Mouse (Mus musculus) right cerebral cortex, postnatal 4 days (tissue): ENCODE results near the gene Baz1b.

Experiments used
- DNase-seq: peaks from one replicate; pipeline ENCODE4 v3.0.0-alpha.2; 2022

Gene Baz1b

DNA sequence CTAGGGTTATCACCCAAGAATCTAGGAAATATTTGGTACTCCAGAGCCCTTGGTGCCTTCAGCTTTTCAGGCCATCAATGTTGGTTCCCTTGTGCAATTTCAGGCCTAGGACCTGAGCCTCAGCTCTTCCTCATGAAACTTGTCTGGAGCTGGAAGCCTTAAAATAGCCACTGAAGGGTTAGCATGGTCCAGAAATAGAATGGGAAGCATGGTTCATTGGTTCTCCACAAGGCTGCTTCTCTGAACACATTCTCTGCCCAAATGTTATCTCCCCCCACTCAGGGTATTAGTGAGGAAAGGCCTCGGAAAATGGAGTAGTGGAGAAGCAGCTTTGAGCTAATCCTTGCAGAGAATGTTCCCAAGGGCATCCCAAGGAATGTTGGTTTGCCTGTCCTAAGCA, 54.4 kb downstream of the Baz1b start:
- DNase-seq: no peak

DNA sequence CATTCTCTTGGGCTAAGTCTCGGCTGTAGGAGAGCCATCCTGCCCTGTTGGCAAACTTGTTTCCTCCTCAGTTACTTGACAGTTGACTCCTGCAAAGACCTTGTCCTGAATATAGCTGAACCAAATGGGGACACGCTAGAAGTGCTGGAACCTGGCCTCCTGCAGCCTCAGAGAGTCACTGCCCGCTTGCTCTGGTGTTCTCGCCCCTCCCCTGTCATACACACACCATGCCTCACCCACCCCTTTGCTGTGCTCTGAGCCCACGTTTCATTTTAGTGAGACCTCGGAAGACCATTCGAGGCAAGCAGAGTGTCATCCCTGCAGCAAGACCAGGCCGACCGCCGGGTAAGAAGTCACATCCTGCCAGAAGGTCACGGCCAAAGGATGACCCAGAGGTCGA, 55.1 kb downstream of the Baz1b start:
- DNase-seq: no peak

DNA sequence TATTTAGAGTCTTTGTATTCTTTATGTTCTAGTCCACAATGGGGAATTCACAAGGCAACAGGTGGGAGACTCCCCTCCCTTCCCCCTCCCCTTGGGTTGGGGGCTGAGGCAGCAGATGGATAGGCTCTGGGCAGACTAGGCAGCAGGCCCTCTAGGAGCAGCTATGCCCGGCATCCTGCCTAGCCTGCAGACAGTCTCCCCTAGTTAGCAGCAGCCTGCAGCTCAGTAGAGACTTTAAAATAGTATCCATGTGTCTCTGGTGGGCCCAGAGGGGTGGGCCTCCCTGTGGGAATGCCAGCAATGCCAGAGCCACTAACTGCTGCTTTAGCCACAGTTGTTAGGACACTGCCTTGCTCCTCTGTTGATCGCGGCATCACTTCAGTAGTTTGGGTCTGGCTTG, 55.5 kb downstream of the Baz1b start:
- peak; percentile 45 for DNase-seq

DNA sequence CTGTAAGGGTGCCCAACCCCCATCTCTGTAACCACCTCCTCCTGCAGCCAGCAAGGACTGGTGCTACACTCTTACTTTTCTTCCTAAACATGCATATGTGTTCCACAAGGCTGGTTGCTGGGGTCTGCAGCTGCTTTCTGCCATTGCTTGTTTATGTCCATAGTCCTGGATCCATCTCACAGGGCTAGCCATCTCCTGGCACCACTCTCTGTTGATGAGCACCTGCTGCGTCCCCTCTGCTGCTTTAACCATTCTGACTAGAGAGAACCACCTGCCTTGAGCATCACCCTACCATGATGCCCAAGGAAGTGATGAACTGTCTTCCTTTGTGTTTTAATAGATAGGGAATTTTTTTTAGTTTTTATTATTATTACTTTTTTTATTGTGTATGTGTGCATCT, 56.1 kb downstream of the Baz1b start:
- DNase-seq: no peak

DNA sequence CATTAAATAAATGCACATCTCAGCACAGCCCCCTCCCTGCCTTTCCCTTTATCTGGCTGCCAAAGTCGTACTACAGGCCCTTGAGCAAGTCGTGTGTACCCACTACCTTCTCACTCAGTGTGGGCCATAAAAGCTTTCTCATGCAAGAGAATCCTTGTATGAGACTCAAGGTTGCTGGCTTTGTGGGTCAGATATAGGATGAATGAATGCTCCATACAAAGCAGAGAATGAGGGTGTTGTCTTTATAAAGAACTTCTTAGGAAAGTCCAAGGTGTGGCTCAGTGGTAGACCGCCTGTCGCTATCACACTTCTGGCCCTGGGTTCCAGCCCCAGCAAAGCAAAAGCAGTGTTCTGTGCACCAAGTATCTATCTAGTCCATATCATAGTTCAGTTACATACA, 59.5 kb downstream of the Baz1b start:
- no peak for DNase-seq

DNA sequence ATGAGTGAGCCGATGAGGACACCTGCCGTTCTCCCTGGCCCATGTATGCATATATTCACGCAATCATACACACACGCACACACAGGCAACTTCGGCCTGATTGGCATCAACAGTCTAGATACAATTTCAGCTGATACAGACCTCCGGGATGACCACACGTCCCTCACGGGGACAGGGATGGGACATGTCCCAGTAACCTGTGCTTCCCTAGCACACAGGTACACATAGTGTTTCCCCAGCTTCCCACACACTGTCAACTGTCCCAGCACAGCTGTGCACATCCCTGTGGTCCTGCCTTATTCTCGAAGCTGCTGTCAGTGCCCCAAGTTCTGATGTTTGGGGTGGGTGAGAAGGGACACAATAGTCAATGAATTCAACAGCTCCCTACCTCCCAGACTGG, 60.3 kb downstream of the Baz1b start:
- DNase-seq: no peak

DNA sequence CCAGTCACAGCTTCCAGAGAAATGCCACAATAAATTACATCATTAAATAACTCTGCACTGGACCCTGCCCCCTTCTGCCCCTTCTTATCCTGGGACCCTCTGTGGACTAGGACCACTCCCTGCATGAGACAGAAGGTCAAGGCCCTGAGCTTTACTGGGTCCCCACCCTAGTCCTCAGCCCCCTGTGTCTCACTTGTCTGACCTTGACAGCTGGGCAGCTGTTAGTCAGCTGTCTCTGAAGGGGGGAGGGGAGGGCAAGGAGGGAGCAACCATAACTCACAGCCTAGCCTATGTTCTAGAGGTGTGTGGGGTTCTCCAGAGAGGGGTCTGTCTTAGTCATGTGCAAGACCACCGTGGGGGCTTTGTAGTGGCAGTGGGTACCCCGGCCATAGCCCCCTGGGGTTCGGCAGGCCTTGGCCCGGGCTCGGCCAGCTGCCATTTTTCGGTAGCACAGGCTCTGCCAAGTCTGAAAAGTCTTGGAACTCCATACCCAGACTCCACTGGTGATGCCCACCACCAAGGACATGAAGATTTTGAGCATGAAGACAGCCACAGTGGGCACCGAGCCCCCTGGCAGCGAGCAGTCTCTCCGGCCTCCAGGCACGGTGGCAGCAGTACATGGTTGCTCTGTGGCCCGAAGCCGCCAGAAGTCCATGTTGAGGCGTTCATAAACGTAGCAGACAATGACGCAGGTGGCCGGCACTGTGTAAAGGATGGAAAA, 62.1 kb downstream of the Baz1b start:
- DNase-seq: no peak

DNA sequence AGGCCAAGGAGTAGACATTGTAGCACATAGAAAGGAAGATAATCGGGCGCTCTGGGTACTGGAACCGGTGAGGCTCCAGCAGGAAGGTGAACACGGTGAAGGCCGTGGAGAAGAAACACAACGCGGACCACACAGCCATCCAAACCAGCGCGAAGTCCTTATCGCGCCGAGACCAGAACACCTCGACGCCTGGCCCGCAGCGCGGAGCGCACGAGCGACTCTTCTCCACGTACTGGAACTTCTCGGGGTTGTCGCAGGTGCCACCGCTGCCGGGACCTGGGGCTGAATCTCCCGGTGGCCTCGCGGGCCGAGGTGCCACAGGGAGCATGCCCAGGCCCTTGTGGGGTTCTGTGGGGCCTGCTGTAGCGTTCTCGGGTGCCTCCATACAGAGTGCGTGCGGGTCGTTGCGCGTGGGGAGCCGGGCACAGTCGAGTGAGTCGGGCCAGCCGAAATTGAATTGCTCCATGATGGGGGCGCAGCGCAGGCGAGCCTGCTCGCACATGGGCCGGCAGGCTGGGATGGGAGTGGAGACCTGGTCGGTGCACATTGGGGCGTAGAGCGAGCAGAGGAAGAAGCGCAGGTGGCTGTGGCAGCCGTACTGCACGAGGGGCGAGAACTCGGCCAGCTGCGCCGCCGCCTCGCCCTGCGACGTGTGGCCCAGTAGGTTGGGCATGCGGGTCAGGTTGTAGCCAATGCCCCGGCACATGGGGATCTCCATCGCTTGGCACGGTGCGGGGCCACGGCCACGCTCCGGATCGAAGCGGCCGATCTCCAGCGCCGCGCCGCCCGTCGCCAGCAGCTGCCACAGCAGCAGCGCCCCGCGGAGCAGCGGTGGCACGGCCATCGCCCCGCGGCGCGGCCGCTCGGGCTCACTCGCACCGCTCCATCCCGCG, 63.4 kb downstream of the Baz1b start:
- DNase-seq: peak; percentile 30

DNA sequence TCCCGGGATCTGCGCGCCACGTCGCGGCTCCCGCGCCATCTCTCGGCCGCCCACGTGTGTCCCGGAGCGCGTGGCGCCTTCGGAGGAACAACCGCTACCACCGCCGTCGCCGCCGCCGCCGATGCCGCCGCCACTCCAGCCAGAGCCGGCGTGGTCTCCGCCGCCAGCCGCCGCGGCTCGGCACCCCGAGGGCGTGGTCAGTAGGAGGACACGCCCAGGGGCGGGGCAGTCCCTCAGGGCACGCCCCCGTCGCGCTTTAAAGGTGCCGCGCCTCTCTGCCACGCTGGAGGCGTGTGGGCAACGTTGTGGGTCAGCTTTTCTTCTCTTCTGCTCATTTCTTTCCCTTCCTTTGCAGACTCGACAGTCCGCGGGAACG, 64.0 kb downstream of the Baz1b start, which contains the start of gene Fzd9:
Fzd9 (minus strand) TSS at position 152 of the 376 bp plus-strand sequence.
- peak; percentile 92 for DNase-seq

DNA sequence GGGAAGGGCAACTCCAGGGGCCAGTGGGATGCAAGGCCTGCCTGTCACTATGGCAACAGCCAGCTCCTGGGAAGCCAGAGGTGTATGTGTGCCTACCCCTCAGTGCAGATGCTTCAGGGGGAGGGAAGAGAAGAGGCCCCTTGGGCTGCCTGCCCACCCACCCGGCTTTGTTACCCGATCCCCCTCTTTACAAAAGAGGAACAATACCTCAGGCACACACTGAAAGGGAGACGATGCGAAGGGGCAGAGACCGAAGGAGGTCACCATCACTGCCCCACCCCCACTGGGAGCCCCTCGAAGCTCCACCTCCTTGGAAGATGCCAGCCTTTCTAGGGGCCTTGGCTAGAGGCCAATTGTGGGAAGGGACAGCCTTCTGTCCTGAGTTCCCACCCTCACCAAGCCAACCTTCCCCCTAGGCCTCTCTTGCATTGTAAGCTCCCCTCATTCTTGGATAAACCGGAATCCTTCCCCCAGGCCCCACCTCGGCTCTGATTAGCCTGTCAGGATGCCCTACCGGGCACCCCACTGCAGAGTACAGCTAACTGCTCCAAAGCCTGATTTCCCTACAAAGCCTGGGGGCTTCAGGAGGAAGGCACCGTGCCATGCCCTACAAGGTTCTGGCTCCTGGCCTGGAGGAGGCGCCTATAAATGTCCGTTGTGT, 66.8 kb downstream of the Baz1b start:
- peak; percentile 57 for DNase-seq

DNA sequence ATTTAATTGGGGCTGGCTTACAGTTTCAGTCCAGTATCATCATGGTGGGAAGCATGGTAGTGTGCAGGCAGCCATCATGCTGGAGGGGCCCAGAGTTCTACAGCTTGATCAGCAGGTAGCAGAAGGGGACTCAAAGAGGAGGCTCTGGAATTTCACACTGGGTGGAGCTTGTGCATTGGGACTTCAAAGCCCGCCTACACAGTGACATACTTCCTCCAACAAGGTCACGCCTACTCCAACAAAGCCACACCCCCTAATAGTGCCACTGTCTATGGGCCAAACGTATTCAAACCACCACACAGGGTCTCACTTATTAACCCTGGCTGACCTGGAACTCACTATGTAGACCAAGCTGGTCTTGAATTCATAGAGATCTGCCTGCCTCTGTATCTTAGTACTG, 69.1 kb downstream of the Baz1b start:
- no peak for DNase-seq

DNA sequence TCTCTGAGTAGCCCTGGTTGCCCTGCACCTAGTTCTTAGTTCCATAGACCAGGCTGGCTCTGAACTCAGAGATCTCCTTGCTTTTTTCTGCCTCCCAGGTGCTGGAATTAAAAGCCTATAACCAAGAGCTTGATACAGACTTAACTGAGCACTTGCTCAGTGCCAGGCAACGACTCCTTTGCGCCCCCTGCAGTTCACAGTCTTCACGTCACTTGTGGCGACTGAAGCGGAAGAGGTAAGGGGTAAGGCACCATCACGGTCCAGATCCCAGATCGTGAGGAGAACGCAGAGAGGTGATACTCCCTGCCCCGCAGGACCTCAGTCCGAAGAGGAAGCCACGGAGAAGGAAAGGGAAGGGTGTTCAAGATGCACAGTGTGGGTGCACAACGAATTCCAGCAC, 70.5 kb downstream of the Baz1b start:
- DNase-seq: no peak

DNA sequence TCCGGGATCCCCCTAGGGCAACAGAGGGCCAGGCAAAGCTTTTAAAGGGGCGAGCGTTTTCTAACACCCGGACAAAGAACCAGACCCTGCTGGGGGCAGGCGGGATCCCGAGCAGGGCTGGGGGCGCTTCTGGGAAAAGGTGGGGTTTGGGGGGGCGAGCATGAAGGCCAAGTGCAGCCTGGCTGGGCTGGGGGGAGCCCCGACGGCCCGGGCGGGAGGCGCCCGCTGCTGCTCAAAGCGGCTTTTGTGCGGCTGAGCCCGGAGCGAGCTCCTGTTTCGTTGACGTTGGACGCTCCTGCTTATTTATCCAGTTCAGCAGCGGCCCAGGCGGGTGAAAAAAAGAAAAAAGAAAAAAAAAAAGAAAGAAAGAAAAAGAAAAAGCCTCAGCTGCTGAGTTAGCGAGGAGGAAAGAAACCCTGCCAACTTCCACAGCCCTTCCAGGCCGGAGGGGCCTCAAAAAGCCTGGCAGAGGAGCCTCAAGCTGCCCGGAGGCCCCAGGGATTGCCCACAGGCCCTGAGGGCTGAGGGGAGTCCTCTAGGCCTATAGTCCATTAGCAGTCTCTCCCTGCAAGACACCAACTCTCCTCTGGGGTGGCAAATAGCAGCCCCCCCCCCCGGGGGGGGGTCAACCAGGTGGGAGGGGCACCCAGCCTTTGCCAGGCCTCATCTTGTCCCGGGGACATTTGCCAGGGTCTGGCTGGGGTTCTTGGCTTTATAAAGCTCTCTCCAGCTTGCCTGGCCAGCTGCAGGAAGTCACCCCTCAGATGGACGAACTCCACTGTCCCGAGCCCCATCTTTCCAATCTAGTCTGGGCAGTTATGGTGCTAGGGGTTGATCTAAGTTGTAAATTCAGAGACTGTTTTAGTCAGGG, 71.5 kb downstream of the Baz1b start:
- DNase-seq: peak; percentile 44

DNA sequence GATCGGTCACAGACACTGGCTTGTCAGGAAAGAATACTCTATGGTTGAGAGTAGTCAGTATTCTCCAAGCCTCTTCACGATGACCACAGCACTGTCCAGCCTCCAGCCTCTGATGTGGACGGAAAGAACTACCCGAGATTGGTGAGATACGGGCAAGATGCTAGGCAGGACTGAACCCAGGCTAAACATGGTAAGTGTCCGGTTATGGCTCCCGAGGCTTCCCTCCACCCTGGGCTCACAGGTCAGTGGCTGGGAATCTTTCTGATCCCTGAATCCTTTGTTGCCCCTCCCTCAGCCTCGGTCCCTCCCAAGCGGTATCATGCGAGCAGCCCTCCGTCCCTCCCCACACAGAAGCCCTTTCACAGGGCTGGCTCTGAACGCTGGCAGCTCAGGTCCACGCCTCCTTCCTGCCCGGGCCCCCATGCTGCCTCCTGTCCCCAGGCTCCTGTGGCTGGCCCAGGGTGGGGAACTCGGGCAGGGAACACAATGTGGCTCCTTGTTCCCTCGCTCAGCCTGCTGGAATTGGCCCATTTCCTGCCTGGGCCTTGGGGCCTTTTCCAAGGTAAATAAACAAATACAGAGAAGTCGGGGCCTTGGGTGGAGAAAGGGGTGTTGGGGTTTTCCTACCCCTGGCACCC, 76.9 kb downstream of the Baz1b start:
- DNase-seq: peak; percentile 42

DNA sequence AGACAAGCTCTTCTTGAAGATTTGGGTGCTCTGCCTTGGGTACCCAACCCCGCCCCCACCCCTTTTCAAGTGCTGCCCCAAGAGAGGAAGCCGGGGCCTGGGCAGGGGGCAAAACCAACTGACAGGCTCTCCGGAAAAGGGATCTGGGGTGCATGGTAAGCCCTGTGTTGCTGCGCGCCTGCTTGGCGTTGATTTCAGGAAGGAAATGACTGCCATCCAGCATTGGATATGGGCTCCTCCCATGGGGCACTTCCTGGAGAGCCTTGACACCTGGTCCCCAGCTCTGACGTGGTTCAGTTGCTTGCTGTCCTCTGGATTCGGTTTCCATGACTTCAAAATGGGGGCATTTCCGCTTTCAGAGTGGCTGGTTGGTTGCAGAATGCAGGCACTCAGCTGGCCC, 77.5 kb downstream of the Baz1b start:
- DNase-seq: no peak

DNA sequence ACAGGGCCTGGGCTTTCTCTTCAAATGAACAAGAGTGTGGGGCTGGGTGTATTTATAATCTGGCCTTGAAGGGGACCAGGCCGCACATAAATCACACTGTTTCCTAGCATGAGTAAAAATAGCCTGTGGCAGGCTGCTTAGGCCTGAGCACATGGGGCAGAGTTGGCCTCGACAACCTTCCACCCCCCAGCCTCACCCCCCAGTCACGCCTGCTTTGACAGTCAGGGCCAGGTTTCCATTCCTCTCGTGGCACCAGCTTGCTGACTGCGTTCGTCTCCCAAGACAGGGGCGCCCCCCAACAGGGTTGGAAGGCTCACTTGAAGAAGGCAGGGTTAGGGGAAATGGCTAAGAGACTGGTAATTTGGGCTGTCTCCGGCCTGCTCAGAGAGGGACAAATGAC, 82.4 kb downstream of the Baz1b start:
- DNase-seq: no peak

DNA sequence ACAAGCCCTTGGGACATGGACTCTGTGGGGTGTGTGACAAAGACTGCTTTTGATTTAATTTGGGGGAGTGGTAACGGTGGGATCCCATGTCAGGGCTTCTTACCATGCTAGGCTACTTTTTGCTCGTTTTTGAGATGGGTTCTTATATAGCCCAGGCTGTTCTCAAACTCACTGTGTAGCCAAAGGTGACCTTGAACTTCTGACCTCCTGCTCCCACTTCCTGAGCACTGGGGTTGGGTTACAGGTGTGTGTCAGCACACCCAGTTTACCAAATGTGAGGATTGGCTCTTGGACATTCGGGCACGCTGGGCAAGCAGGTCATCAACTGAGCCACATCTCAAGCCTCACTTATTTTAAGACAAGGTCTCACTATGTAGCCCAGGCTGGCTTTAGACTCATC, 83.3 kb downstream of the Baz1b start:
- DNase-seq: no peak

DNA sequence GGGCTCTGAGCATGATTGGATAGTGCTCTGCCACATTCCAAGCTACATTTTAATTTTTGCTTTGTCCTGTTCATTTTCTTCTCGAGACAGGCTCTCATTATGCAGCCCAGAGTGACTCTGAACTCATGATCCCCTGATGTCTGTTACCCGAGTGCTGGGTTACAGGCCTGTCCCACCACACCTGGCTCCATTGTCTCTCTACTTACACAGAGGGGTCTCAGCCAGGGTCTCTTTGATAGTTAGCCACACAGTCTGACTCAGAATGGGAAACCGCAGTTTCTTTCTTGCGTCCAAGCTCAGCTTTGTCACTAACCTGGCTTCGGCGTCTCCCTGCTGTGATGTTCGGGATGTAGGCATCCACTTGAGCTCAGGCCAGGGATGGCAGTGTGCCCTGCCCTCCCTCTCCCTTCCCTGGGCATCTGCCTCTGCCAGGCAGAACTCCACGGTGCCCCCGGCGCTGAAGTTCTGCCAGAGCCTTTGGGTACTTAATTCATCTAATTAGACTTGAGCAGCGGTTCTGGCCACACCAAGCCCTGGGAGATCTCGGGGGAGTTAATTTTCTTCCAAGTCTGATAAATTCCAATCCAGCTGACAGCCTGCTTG, 84.6 kb downstream of the Baz1b start:
- DNase-seq: peak; percentile 70

DNA sequence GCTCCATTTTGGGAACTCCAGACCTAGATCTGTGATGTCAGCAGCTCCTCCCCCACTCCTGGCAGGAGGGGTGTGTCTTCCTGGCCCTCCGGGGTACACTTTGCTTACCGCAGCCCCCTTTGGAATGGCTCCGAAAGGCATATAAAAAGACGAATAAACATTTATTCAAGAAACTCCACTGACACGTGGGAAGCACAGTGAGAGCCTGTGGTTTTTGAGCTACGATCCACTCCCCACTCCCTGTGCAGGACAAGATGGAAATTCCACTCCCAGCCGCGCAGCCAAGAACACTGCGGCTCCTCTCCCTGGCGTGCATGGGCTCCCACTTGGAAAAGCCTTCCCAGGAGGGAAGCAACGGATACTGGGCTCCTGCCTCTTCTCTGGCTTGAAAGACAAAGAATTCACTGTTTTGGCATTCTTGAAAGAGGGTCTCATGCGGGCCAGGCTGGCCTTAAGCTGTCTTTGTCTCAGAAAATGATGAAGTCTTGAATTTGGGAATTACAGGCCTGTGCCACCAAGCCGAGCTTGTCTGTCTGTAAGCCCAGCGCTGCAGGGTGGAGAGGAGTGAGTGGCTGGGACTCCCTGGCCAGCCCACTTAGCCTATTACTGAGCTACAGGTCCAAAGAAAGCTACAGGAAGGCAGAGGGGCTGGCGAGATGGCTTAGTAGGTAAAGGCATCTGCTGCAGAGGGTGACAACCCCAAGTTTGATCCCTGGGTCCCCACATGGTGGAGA, 87.8 kb downstream of the Baz1b start:
- DNase-seq: no peak

DNA sequence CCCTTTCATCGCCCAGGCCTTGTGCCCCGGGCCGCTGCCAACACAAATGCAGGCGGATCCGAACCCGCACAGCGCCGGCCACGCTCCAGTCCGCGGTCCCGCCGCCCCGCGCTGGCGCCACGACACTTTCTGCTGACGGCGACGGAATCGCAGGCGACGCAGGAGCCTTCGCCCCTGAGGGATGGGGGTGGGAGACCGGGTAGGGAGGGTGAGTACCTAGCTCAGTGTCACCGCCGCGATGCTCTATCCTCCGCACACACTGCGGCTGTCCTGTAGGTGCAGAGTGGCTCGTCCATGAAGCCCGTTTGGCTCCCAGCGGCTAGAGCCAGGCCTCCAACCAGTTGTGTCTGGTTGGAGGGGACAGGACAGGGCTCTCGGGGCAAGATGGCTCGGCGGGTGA, 89.5 kb downstream of the Baz1b start:
- no peak for DNase-seq

DNA sequence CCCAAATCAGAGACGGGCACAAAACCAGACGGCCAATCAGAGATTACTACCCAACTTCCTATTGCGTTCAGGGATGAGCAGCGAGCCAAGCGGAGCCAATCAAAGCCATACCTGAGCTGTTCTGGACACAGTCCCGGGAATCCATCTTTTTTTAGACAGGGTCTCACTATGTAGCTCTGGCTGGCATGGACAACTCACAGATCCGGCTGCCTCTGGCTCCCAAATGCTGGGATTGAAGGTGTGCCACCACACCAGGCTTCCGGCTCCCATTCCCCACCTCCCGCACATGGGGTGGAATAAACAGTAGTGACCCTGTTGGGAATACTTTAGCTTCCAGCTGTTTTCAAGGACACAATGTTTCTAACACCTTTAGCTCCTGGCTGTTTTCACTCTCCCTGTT, 93.2 kb downstream of the Baz1b start:
- DNase-seq: no peak
